Mouse (Mus musculus): ENCODE results near the gene Zfp202.
"Not testable (repeated sequence)": the region's sequence is repeated elsewhere in the genome, so short reads cannot be mapped to it uniquely, and the experiment has no call there.

Zfp202 gene

DNA sequence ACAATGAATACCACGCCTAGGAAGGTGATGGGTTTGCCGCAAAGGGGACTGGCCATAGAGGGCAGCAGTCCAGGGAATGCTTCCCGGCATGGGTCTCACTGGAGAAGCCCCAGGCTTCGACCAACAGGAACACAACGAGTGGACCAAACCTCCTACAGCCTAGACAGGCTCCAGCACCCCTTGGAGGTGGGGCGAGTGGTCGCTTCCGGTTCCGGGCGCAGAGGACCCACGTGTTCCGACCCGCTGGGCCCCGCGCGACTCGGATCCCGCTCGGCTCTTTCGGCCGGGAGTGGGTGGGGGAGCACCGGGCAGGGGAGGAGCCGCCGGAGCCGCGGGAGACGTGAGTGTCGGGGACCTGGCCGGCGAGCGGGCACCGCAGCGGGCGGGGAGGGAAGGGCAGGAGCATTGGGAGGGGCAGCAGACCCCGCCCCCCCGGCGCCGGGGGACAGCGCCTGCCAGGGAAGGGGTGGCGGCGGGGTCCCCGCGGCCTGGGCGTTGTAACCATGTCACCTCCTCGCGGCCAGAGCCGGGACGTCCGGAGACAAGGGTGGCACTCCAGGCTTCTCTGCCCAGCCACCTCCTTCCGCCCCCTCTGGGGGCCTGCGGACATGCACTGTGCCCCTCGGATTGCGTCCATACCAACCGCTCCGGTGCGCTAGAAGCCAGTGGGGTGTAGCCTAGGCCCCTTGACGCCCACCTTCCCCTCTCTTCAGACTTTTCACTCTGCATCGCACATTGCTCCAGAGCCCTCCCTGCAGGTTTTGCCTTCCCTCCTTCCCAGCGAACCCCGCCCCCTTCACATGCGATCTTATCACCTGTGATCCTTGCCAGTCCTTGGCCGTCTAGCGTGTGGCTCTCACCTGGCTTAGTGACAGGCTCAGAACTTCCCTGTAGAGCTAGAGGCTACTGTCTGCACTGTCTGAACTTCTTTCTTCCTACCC is at the start of gene Zfp202:
Gene Zfp202 (plus strand): TSS at position 219 of the 941 bp plus-strand sequence.
- Histone ChIP-seq H3K27me3 (ENCODE audit: control insufficient read depth, insufficient read depth, low read length, poor library complexity, severe bottlenecking) (no peaks in the 10 kb centered on the region), H3K36me3 (ENCODE audit: control insufficient read depth, insufficient read depth, low read length, poor library complexity, severe bottlenecking) (no peaks in the 10 kb centered on the region)
- peak; percentile 66 for DNase-seq (ENCODE audit: low read depth, low spot score)

DNA sequence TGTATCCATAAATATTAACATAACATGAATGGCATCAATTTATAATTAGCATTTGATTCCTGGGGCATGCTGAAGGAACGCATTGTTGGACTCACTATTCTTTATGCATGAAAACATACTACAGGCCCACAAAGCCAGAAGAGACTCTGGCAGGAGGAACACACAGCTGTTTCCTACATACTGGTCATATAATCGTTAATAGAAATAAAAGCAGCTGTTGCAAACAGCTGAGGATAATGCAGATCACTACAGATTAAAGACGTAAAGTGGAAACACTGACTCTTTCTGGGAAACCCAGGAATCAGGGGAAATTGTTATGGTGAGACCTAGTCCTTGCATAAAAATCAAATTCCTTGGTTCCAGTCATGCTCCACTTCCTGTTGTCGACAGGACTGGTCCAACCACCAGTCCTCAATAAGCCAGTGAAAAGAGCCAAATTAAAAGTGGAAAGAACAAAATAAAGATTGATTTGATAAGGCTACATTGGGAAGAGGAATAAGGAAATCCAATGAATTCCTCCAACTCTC is 36.9 kb upstream of the Zfp202 start:
- no peaks in the 10 kb centered on the region for H3K36me3 ChIP-seq (ENCODE audit: control insufficient read depth, insufficient read depth, low read length, poor library complexity, severe bottlenecking)
- no peak for DNase-seq (ENCODE audit: low read depth, low spot score)
- H3K27me3 ChIP-seq (ENCODE audit: control insufficient read depth, insufficient read depth, low read length, poor library complexity, severe bottlenecking): no peaks in the 10 kb centered on the region

DNA sequence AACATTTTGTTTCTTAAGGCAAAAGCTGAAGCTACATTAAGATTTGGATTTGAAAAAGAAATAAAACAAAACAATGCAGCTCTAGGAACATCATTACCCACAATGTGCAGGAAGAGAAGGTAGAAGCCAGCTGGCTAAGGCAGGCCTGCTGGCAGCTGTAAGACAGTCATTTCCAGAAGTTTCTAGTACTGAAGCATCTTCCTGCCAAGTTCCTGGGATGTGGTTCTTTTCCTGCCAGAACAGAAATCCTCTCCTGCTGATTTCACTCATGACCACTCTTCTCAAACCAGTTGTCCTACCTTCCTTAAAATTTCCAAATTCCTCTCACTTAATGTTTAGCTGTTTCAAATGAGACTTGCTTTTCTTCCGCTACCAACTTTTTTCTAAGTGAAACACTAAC is 25.7 kb upstream of the Zfp202 start:
- DNase-seq (ENCODE audit: low read depth, low spot score): no peak
- no peaks in the 10 kb centered on the region for H3K36me3 ChIP-seq (ENCODE audit: control insufficient read depth, insufficient read depth, low read length, poor library complexity, severe bottlenecking)
- H3K27me3 ChIP-seq (ENCODE audit: control insufficient read depth, insufficient read depth, low read length, poor library complexity, severe bottlenecking): no peaks in the 10 kb centered on the region

DNA sequence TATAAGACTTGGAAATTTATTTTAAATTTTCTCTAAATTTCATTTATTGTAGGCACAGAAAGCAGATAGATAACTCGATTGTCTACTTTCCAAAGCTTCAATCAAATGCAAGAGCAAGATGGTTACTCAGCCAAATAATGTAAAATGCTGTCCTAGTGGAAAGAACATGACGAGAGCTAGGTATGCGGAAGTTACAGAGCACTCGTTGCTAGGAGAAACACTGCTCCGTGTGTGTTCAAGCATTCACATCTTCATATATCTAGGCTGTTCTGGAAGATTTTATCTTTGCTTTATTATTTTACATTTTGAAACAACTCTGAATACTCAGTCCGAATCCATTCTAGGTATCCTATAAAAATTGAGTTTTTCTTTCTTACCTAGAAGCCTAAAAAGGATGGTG is 15.1 kb upstream of the Zfp202 start:
- Histone ChIP-seq H3K36me3 (ENCODE audit: control insufficient read depth, insufficient read depth, low read length, poor library complexity, severe bottlenecking) (no peaks in the 10 kb centered on the region), H3K27me3 (ENCODE audit: control insufficient read depth, insufficient read depth, low read length, poor library complexity, severe bottlenecking) (no peaks in the 10 kb centered on the region)
- DNase-seq (ENCODE audit: low read depth, low spot score): no peak

DNA sequence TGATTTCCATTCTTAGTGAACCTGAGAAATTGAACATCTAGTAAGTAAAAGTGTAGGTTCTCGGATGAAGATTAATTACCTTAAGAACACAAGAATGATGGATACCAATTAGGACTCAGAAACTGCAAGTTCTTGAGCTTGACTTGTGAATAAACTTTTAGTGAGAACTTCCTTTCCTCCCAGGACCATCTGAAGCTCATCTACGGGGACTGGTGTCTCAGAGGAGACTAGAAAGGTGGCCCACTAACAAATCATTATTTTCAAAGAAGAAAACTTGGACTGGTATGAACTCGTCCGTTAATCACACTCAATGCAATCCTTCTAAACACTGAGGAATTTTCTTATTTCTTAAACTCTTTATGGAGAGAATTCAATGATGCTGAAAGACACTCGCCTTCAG is 11.5 kb upstream of the Zfp202 start, which contains the start of gene Olfr986:
Gene Olfr986 (plus strand): TSS at position 301 of the 400 bp plus-strand sequence.
- H3K36me3 ChIP-seq (ENCODE audit: control insufficient read depth, insufficient read depth, low read length, poor library complexity, severe bottlenecking): no peaks in the 10 kb centered on the region
- no peaks in the 10 kb centered on the region for H3K27me3 ChIP-seq (ENCODE audit: control insufficient read depth, insufficient read depth, low read length, poor library complexity, severe bottlenecking)

DNA sequence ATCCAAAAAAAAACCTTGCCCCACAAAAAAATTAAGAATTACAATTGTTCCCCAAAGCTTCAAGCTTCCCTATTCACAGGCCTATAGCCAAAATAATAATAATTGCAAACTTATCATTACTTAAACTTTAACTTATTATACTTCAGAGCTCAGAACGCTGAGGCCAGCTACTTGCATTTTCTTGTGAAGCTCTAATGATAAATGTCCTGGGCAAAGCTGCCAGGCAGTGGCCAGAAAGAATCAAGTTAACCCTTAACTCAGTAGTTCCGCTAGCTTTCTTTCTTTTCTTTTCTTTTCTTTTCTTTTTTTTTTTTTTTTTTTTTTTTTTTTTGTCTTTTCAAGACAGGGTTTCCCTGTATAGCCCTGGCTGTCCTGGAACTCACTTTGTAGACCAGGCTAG is 7.0 kb upstream of the Zfp202 start:
- not testable (repeated sequence) for H3K36me3 ChIP-seq (ENCODE audit: control insufficient read depth, insufficient read depth, low read length, poor library complexity, severe bottlenecking); H3K27me3 ChIP-seq (ENCODE audit: control insufficient read depth, insufficient read depth, low read length, poor library complexity, severe bottlenecking); DNase-seq (ENCODE audit: low read depth, low spot score)

More for the DNA sequence above, 11.5 kb upstream of the Zfp202 start, which contains the start of gene Olfr986:
- no peak for DNase-seq (ENCODE audit: low read depth, low spot score)

DNA sequence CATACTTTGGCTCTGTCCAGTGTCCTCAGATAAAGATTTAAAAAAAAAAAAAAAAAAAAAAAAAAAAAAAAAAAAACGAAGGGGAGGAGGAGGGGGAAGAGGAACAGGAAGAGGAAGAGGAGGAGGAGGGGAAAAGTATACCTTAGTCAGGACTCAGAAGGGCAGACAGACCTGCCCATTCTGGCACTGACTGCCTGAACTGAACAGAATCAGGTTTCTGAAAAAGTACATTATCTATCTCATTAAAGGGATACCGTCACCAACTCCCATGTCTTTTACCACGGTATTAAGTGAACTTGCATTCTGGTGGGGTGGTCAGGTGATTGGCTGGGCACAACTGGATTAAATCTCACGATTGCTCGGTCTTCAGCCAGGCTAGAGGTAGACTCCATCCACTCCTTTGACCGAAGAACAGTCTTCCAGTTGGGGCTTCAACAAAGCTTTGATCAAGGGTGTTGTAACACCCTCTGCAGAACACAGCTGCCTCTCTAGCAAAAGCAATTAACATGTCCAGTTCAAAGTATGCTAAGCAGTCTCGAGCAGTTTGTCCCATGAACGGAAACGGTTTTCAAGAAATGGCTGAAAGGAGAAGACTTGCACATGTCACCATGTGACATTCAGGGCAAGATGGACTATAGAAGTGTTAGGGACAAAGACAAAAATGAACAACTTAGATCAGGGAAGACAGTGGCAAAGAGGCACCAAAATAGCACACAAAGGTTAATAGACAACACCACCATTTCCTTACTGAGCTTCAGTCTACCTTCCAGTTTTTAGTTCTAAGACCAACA is 835 bp upstream of the Zfp202 start:
- DNase-seq (ENCODE audit: low read depth, low spot score): peak; percentile 4
- Histone ChIP-seq H3K27me3 (ENCODE audit: control insufficient read depth, insufficient read depth, low read length, poor library complexity, severe bottlenecking) (no peaks in the 10 kb centered on the region), H3K36me3 (ENCODE audit: control insufficient read depth, insufficient read depth, low read length, poor library complexity, severe bottlenecking) (no peaks in the 10 kb centered on the region)

DNA sequence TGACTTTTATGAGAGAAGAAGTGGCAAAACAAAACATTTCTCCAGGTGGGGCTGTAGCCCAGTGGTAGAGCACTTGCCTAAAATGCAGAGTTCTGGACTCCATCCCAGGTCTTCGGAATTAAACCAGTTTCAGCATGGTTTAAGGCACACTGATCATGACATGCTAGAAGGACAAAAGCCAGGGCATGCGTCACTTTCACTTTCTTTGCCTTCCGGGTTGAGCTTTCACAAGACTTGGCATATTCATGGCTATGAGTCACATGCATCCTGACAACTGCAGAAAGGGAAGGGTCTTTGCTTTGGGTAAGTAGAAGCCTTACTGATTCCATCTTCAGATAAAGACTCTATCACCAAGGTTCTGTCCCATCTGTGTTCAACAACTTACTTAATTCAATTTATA is 3.9 kb downstream of the Zfp202 start:
- H3K36me3 ChIP-seq (ENCODE audit: control insufficient read depth, insufficient read depth, low read length, poor library complexity, severe bottlenecking): no peaks in the 10 kb centered on the region
- H3K27me3 ChIP-seq (ENCODE audit: control insufficient read depth, insufficient read depth, low read length, poor library complexity, severe bottlenecking): no peaks in the 10 kb centered on the region
- no peak for DNase-seq (ENCODE audit: low read depth, low spot score)

DNA sequence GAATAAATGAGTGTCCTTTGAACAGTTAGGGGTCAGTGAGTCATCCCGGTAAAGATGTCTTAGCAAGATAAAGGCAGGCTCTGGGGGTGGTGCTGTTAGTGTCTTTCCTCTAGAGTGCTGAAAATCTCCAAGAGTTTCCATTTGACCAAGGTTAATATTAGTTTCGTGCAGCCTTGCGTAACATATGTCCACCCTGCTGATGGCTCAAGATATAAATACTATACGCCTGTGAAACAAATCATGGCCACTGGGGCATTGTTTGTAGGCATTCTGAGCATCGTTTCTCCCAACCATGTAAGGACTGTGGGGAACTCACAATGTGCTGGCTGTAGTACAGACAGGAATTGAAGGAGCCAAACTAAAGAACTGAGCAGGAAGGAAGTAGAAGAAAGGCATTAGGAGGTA is 14.4 kb downstream of the Zfp202 start:
- no peaks in the 10 kb centered on the region for H3K27me3 ChIP-seq (ENCODE audit: control insufficient read depth, insufficient read depth, low read length, poor library complexity, severe bottlenecking)
- DNase-seq (ENCODE audit: low read depth, low spot score): no peak
- no peaks in the 10 kb centered on the region for H3K36me3 ChIP-seq (ENCODE audit: control insufficient read depth, insufficient read depth, low read length, poor library complexity, severe bottlenecking)

DNA sequence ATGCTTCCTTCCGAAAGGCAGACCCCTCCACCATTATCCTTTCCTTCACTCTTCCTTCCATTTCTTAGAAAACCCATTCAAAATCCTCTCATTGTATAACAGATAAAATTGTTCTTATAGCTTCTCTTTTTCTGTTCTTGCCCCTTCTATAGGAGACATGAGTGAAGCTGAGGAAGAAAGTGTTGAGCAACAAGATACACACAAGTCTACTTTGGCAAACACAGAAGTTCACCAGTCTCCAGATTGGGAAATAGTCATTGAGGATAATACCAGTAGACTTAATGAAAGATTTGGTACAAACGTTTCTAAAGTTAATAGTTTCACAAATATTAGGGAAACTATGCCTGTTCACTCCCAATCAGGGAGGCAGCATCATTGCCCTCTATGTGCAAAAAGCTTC is 18.6 kb downstream of the Zfp202 start:
- no peak for DNase-seq (ENCODE audit: low read depth, low spot score)
- no peaks in the 10 kb centered on the region for H3K36me3 ChIP-seq (ENCODE audit: control insufficient read depth, insufficient read depth, low read length, poor library complexity, severe bottlenecking)
- no peaks in the 10 kb centered on the region for H3K27me3 ChIP-seq (ENCODE audit: control insufficient read depth, insufficient read depth, low read length, poor library complexity, severe bottlenecking)

DNA sequence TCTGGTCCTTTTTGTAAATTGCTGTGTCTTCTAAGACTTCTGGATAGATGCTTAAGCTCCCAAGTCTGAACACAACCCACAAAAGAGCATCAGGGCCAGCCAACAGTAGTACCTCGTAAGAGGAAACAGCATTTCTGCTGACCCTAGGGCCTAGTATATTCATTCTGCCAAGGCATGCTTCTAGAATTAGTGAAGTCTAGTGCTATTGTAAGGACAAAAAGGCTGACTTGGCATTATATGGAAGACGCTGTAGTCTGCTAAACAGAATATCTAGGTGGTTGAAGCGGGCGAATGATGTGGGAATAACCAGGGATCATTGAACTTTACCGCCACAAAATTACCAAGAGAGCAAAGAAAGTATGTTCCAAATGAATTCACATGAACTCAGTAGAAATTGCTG is 21.9 kb downstream of the Zfp202 start:
- Histone ChIP-seq H3K27me3 (ENCODE audit: control insufficient read depth, insufficient read depth, low read length, poor library complexity, severe bottlenecking) (no peaks in the 10 kb centered on the region), H3K36me3 (ENCODE audit: control insufficient read depth, insufficient read depth, low read length, poor library complexity, severe bottlenecking) (no peaks in the 10 kb centered on the region)
- no peak for DNase-seq (ENCODE audit: low read depth, low spot score)

DNA sequence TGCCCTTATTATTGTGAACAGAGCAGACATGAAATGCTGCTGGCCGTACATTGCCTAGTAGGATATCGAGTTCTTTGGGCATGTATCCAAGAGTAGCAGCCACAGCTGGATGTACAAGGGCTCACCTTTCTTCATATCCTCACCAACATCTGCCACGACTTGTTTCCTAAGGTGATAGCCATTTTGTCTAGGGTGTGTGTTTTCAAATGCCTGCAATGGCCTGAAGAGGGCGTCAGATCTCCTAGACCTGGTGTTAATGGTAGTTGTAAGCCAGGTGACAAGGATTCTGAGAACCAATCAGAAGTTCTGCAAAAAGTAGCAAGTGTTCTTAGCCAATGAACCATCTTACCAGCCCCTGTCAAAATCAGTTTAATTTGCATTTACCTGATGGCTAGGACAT is 24.5 kb downstream of the Zfp202 start:
- Histone ChIP-seq H3K36me3 (ENCODE audit: control insufficient read depth, insufficient read depth, low read length, poor library complexity, severe bottlenecking) (no peaks in the 10 kb centered on the region), H3K27me3 (ENCODE audit: control insufficient read depth, insufficient read depth, low read length, poor library complexity, severe bottlenecking) (no peaks in the 10 kb centered on the region)
- DNase-seq (ENCODE audit: low read depth, low spot score): no peak

DNA sequence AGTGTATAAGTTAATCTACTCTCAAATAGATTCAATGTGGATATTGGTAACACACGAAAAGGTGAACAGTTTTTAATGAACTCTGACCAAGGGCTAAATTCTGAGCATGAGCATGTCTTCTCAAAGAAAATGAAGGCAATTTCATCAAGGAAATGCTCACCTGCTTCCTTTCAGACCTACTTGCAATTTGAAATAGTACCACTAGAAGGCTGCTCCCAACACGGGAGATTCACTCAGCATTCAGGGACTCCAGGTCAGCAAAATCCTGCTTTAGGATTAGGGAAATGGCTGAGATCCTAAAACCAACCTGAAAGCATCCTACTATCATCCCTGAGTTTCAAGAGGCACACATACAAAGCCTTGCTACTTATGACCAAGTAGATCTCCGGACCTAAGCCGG is 32.2 kb downstream of the Zfp202 start:
- Histone ChIP-seq H3K27me3 (ENCODE audit: control insufficient read depth, insufficient read depth, low read length, poor library complexity, severe bottlenecking) (no peaks in the 10 kb centered on the region), H3K36me3 (ENCODE audit: control insufficient read depth, insufficient read depth, low read length, poor library complexity, severe bottlenecking) (no peaks in the 10 kb centered on the region)
- DNase-seq (ENCODE audit: low read depth, low spot score): no peak

DNA sequence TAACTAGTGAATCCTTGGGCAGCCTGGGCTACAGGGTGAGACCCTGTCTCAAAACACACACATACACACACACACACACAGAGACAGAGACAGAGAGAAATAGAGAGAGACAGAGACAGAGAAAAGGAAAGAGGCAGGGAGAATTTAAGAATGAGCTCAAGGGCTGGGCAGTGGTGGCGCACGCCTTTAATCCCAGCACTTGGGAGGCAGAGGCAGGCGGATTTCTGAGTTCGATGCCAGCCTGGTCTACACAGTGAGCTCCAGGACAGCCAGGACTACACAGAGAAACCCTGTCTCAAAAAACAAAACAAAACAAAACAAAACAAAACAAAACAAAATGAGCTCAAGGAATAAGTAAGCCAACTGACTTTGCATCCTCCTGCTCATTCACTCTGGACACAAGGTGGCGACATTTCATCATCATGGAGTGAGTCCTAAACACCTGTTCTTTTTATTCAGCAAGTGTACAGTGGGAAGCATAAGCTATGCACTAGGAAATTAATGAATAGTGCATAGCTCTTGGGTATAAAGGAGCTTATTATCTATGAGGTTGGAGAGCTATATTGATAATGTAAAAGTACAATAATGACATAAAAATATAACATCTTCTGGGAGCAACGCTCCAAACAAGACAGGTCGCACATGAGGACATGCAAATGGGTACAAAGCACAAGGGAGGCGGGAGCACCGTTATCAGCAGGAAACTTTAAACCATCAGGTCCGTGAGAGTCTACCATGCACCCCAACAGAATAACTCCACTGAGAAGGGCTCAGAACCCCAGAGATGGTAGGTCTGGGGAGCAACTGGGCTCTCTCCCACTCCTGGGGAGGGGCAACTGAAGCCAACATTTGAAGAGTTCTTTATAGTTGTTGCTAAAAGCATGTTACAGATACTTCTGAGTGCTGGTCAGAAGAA is 36.0 kb downstream of the Zfp202 start:
- H3K27me3 ChIP-seq (ENCODE audit: control insufficient read depth, insufficient read depth, low read length, poor library complexity, severe bottlenecking): no peaks in the 10 kb centered on the region
- peak; percentile 54 for DNase-seq (ENCODE audit: low read depth, low spot score)
- no peaks in the 10 kb centered on the region for H3K36me3 ChIP-seq (ENCODE audit: control insufficient read depth, insufficient read depth, low read length, poor library complexity, severe bottlenecking)

All from splenic B cell, adult 2 months (primary cell).